Mouse (Mus musculus): ENCODE data around the gene Srp68.
A peak's percentile ranks its signal among the peaks of the same experiment; 100 is the strongest.

Srp68 gene

GRCm38 (mm10) chr11:116274045-116274666 is at the start of gene Srp68:
TSS of gene Srp68 (minus strand) at chr11:116274217.
- peak; percentile 83 for DNase-seq (ENCODE audit: low read depth)

DNA sequence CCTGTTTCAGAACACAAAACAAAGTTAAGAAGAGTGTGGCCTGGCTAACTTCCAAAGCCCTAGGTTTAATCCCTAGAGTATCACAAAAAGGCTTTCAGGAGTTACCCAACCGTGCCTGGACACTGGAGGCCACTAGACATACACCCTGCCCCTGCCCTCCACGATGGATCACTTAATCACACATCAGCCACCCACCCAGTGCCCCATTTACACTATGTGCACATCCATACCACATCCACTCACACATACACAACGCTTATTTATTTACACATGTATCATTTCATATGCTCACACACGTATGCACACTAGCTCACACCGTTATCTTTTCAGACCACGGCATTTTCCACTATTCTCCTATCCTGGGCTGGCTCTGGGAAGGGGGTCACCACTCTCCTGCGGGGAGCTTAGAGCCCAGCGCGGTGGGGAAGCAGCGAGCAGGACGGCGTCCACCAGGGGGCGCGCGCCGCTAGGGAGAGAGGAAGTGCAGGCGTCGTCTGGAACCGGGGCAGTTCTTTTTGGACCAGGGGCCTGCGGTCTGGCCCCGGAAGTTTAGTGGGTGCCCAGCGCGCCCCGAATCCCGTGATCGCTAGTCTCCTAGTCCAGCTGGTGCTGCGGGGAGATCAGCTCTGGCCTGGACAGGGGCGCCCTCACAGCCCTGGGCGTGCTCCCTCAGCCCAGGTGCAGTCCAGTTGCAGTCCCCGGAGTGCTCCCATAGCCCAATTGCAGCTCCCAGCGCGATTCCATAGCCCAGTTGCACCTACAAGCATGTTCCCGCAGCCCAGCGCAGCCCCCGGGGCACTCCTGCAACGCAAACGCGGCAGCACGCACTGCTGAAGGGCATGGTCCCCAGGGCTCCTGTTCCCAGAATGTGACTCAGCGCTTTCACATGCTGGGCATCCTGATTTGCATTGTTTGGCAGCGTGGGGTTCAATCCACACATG is 45.0 kb upstream of the Srp68 start:
- DNase-seq (ENCODE audit: low read depth): peak; percentile 57

- DNase-seq (ENCODE audit: low read depth): no peak
Observed at GRCm38 (mm10) chr11:116312359-116312758, 38.3 kb upstream of the Srp68 start.

GRCm38 (mm10) chr11:116311169-116311568 is 37.2 kb upstream of the Srp68 start:
- no peak for DNase-seq (ENCODE audit: low read depth)

GRCm38 (mm10) chr11:116309601-116310000 is 35.6 kb upstream of the Srp68 start:
- DNase-seq (ENCODE audit: low read depth): no peak

GRCm38 (mm10) chr11:116307762-116308531 is 33.9 kb upstream of the Srp68 start:
- DNase-seq (ENCODE audit: low read depth): no peak

GRCm38 (mm10) chr11:116307019-116307725 is 33.2 kb upstream of the Srp68 start, which contains the start of gene Exoc7:
TSS of gene Exoc7 (minus strand) at chr11:116307233.
- DNase-seq (ENCODE audit: low read depth): no peak

DNA sequence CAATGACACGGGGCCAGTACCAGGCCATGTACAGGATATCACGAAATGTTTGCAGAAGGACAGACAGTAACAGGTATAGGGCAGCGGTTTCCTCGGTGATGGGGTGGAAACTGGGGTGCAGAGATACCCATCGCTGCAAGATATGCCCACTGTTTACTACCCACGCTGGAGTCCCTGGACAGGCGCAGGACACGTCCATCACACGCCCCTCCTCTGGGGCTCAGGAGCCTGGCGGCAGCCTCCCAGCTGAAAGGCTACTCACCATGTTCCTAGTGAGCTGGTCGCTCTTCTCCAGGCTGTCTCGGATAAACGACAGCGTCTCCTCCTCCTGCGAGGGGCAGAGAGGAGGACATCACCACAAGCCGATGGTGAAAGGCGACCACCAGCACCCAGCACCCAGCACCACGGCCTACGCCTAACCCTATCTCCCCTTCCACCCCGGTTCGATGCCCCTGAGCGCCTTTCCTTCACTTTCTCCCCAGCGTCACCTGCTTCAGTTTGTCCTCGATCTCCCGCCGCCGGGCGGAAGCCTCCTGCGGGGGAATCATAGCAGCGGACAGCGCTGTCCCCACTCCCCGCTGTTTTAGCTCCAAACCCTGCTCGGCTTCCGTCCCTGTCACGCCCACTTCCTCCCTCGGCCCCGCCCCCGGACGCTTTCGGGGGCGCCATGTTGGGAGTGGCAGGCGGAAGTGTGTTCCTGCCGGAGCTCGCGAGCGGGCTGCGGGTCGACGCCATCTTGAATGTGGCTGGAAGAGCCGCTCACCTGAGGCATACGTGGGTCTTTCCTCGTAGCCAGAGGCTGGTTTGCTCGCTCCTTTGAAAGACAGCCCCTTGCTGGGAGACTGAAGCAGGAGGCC is 32.3 kb upstream of the Srp68 start:
- peak; percentile 92 for DNase-seq (ENCODE audit: low read depth)

DNA sequence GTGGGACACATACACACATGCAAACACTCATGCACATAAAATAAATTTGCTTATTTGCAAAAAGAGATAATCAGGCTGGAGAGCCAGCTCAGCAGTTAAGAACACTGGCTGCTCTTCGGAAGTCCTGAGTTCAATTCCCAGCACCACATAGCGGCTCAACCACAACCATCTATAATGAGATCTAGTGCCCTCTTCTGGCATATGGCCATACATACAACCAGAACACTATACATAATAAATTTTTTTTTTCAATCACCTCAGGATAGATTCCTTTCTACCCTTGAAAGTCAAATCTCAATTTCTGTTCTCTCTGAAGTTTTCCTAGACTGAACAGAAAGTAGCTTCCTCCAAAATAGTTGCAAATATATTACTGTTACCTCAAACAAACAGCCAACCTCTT is 31.4 kb upstream of the Srp68 start:
- DNase-seq (ENCODE audit: low read depth): no peak

- no peak for DNase-seq (ENCODE audit: low read depth)
Observed at GRCm38 (mm10) chr11:116298621-116299020, 24.6 kb upstream of the Srp68 start.

DNA sequence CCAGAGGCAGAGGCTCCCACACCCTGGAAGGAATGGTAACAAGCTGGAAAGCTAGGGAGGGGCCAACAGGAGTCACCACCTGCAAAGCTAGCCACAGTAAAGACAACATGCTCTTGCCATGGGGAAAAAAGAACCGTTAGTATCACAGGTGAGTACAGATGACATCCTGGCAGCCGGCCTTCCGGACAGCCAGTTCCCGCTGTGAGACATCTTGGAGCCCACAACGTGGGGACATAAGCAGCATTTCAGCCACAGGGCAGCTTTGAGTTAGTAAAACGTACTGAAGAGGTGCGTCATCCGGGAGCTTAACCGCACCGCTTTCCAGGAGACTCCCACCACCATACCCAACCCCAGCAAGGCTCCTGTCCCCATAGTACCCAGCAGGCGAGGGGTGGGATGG is 24.2 kb upstream of the Srp68 start:
- DNase-seq (ENCODE audit: low read depth): no peak

DNA sequence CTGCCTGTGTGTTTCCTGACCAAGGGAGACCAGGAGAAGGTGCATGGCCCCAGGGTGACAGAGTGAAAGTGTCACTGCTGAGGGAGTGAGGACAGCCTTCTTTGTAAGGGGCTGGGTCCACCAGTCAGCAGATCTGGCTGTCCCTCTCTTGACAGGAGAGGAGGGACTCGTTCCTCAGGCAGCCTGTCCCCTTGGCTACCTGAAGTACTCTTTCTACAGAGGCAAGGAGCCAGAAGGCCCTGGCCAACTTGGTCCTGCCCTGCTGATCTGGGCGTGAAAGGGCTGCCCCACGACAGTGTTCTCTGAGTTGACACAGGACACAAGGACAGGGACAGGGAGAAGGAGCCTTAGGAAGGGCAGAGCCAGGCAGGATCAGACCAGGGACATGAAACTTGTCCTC is 23.0 kb upstream of the Srp68 start:
- no peak for DNase-seq (ENCODE audit: low read depth)

GRCm38 (mm10) chr11:116296191-116296734 is 22.2 kb upstream of the Srp68 start:
- no peak for DNase-seq (ENCODE audit: low read depth)

- DNase-seq (ENCODE audit: low read depth): peak; percentile 60
Observed at GRCm38 (mm10) chr11:116294319-116294718, 20.3 kb upstream of the Srp68 start.

- no peak for DNase-seq (ENCODE audit: low read depth)
Observed at GRCm38 (mm10) chr11:116293538-116294137, 19.6 kb upstream of the Srp68 start.

- DNase-seq (ENCODE audit: low read depth): no peak
Observed at GRCm38 (mm10) chr11:116292401-116292800, 18.4 kb upstream of the Srp68 start.

GRCm38 (mm10) chr11:116290556-116290955 is 16.5 kb upstream of the Srp68 start:
- no peak for DNase-seq (ENCODE audit: low read depth)

GRCm38 (mm10) chr11:116287351-116287750 is 13.3 kb upstream of the Srp68 start:
- DNase-seq (ENCODE audit: low read depth): no peak

- DNase-seq (ENCODE audit: low read depth): no peak
Observed at GRCm38 (mm10) chr11:116285770-116286191, 11.8 kb upstream of the Srp68 start.

- no peak for DNase-seq (ENCODE audit: low read depth)
Observed at GRCm38 (mm10) chr11:116283982-116284381, 10.0 kb upstream of the Srp68 start.

Data from c-Kit-positive CD71-positive TER-119-negative erythroid progenitor cells, embryonic 14.5 days (primary cell).